Mouse (Mus musculus) ES-Bruce4 (cell line): Measurements from ENCODE around the gene Nutm2. TPM values are rescaled to one million over a fixed set of nuclear protein-coding genes. Genes with fewer than 3 reads are reported as not detected.
A peak's percentile ranks its signal among the peaks of the same experiment; 100 is the strongest.

Experiments
- H3K27ac ChIP-seq: 2 replicates; pipeline ENCODE4 v1.5.1; 2012; ENCODE audit warnings: low read length, inconsistent platforms; ENCODE audit not compliant: insufficient read depth
- H3K27me3 ChIP-seq: 2 replicates; pipeline ENCODE4 v1.6.1; 2012; ENCODE audit warnings: mild to moderate bottlenecking, low read length, inconsistent platforms; ENCODE audit not compliant: control insufficient read depth, poor library complexity, insufficient read depth, severe bottlenecking
- H3K36me3 ChIP-seq: 2 replicates; pipeline ENCODE4 v1.6.1; 2012; ENCODE audit warnings: inconsistent platforms, mild to moderate bottlenecking, low read length, moderate library complexity; ENCODE audit not compliant: control insufficient read depth, poor library complexity, insufficient read depth, severe bottlenecking
- H3K4me1 ChIP-seq: one replicate; pipeline ENCODE4 v1.8.1; 2011; ENCODE audit warnings: low read length; ENCODE audit not compliant: control insufficient read depth, insufficient read depth
- H3K4me3 ChIP-seq: 2 replicates; pipeline ENCODE4 v1.5.1; 2011; ENCODE audit warnings: low read depth, mild to moderate bottlenecking, low read length
- H3K9ac ChIP-seq: 2 replicates; pipeline ENCODE4 v1.6.1; 2012; ENCODE audit warnings: low read depth, mild to moderate bottlenecking, inconsistent platforms; ENCODE audit not compliant: poor library complexity, severe bottlenecking
- H3K9me3 ChIP-seq: replicated peaks from 2 replicates; pipeline ENCODE4 v1.6.1; 2012; ENCODE audit warnings: mild to moderate bottlenecking, low read length, inconsistent platforms; ENCODE audit not compliant: control insufficient read depth, poor library complexity, insufficient read depth, severe bottlenecking
- CTCF ChIP-seq: IDR thresholded peaks from one replicate; pipeline ENCODE4 v1.8.1; 2011; ENCODE audit warnings: low read depth, low read length
- EP300 ChIP-seq: IDR thresholded peaks from 2 replicates; pipeline ENCODE4 v1.6.1; 2011; ENCODE audit warnings: low read depth, low read length; ENCODE audit not compliant: insufficient read depth
- POLR2A ChIP-seq: IDR thresholded peaks from one replicate; pipeline ENCODE4 v1.8.1; 2011; ENCODE audit warnings: low read length; ENCODE audit not compliant: insufficient read depth
- polyA plus RNA-seq: library from polyadenylated mRNA; stranded (reverse); fragments of >200 nt; gene quantifications from 2 replicates; pipeline ENCODE4 v1.2.4, GENCODE M21; 2011; ENCODE audit warnings: low read depth; ENCODE audit not compliant: missing spikeins, insufficient read depth, insufficient read length

The Nutm2 gene
- not detected in 2 replicates for polyA plus RNA-seq

DNA sequence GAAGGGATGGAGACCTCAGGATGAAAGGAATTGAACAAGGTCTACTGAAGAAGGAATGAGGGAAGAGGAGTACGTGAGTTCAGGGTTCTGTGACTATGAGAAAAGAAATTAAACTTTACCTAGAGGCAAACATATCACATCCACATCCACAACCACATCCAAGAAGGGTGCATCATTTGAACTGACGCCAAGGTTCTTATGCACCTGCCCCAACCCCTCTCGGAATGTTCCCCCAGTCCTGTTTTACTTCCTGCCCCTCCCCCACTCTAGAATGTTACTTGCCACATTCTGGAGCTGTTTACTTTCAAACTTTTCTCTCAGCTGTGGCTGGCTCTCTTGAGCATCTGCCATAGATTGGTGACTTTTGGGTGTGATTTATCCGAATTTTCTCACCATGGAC is at the start of gene Nutm2:
Nutm2 (plus strand) TSS at position 301 of the 400 bp plus-strand sequence.
- Histone ChIP-seq H3K9me3 (no peaks in the 10 kb centered on the region), H3K36me3 (no peaks in the 10 kb centered on the region), H3K9ac (no peak within 1 kb of the TSS), H3K4me3 (no peak within 1 kb of the TSS), H3K27me3 (no peaks in the 10 kb centered on the region), H3K27ac (no peak within 1 kb of the TSS), H3K4me1 (no peaks in the 10 kb centered on the region)
- no peak for TF ChIP-seq EP300
- TF ChIP-seq CTCF: no peak
- TF ChIP-seq POLR2A: no peak

- peak; percentile 32 for TF ChIP-seq POLR2A
- no peak for TF ChIP-seq CTCF
- peaks cover 2% of the 10 kb centered on the region for H3K4me1 ChIP-seq
- H3K9ac ChIP-seq: peak within 1 kb of the TSS; percentile 41
- no peaks in the 10 kb centered on the region; the same call in 1 of the 2 replicates for H3K36me3 ChIP-seq
- no peaks in the 10 kb centered on the region for H3K9me3 ChIP-seq
- H3K27me3 ChIP-seq: no peaks in the 10 kb centered on the region
- H3K4me3 ChIP-seq: peak within 1 kb of the TSS; percentile 70
- no peak within 1 kb of the TSS for H3K27ac ChIP-seq
Measured at GRCm38 (mm10) chr13:50417389-50418183, 49.5 kb upstream of the Nutm2 start, which contains the start of gene Fbxw17. Gene Fbxw17 (plus strand): TSS chr13:50417864.

- Histone ChIP-seq H3K4me1 (peaks cover 2% of the 10 kb centered on the region), H3K36me3 (peaks cover 2% of the 10 kb centered on the region), H3K9me3 (no peaks in the 10 kb centered on the region), H3K4me3 (peak overlapping the region; percentile 70), H3K9ac (peak overlapping the region; percentile 41), H3K27me3 (no peaks in the 10 kb centered on the region), H3K27ac (no peak overlapping the region)
- no peak for TF ChIP-seq CTCF
- no peak for TF ChIP-seq EP300
- TF ChIP-seq POLR2A: no peak
Measured at GRCm38 (mm10) chr13:50418421-50418820, 48.7 kb upstream of the Nutm2 start.

GRCm38 (mm10) chr13:50423625-50424209 is 43.4 kb upstream of the Nutm2 start:
- no peak overlapping the region for H3K9ac ChIP-seq
- TF ChIP-seq POLR2A (no peak), EP300 (no peak), CTCF (no peak)
- H3K4me3 ChIP-seq: no peak overlapping the region
- no peaks in the 10 kb centered on the region for H3K27me3 ChIP-seq
- H3K27ac ChIP-seq: no peak overlapping the region
- no peaks in the 10 kb centered on the region for H3K9me3 ChIP-seq
- H3K4me1 ChIP-seq: no peaks in the 10 kb centered on the region
- peaks cover 18% of the 10 kb centered on the region for H3K36me3 ChIP-seq

DNA sequence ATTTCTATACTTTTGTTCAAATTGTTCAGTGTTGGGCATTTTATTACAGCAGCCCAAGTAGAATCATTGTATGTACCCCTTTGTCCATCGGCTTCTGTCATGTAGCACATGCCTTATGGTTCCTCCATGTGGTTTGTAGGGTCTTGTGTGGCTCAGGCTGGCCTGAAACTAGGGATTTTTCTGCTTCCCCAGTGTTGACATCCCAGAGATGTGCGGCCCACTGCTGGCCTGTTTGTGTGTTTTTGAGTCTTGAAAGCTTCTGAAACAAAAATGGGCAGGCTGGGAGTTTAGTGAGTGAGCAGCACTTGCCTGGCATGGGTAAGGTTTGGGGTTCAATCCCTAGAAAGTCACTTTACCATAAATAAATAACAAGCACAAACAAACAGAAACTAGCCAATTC is 42.6 kb upstream of the Nutm2 start:
- Histone ChIP-seq H3K4me3 (no peak overlapping the region), H3K9ac (no peak overlapping the region), H3K9me3 (no peaks in the 10 kb centered on the region), H3K36me3 (peaks cover 19% of the 10 kb centered on the region), H3K27ac (no peak overlapping the region), H3K4me1 (no peaks in the 10 kb centered on the region), H3K27me3 (no peaks in the 10 kb centered on the region)
- TF ChIP-seq CTCF: no peak
- no peak for TF ChIP-seq POLR2A
- no peak for TF ChIP-seq EP300

GRCm38 (mm10) chr13:50426686-50427085 is 40.4 kb upstream of the Nutm2 start:
- Histone ChIP-seq H3K9ac (no peak overlapping the region), H3K27ac (no peak overlapping the region), H3K36me3 (peaks cover 27% of the 10 kb centered on the region), H3K4me3 (no peak overlapping the region), H3K9me3 (no peaks in the 10 kb centered on the region), H3K4me1 (no peaks in the 10 kb centered on the region), H3K27me3 (no peaks in the 10 kb centered on the region)
- no peak for TF ChIP-seq CTCF
- TF ChIP-seq EP300: no peak
- TF ChIP-seq POLR2A: no peak
